Mouse (Mus musculus) embryonic fibroblast, embryonic 13.5 days (primary cell): ENCODE measurements at regions not wholly inside any gene's neighbourhood (a gene's known extent, or its start where the extent isn't known, plus 50 kb on each side); places are given as distances from the start of the nearest gene placed in this dataset.

Experiments
- H3K27ac ChIP-seq: 2 replicates; pipeline ENCODE4 v1.5.1; 2012; ENCODE audit warnings: low read length, control low read depth, inconsistent platforms; ENCODE audit not compliant: insufficient read depth
- H3K4me1 ChIP-seq: 2 replicates; pipeline ENCODE4 v1.6.1; 2011; ENCODE audit warnings: low read length; ENCODE audit not compliant: control insufficient read depth, insufficient read depth
- H3K4me3 ChIP-seq: 2 replicates; pipeline ENCODE4 v1.5.1; 2011; ENCODE audit warnings: mild to moderate bottlenecking, control low read depth, low read length; ENCODE audit not compliant: insufficient read depth
- CTCF ChIP-seq: IDR thresholded peaks from 2 replicates; pipeline ENCODE4 v1.5.1; 2011; ENCODE audit warnings: mild to moderate bottlenecking, control low read depth, low read length, moderate library complexity, borderline replicate concordance; ENCODE audit not compliant: insufficient read depth
- POLR2A ChIP-seq: IDR thresholded peaks from 2 replicates; pipeline ENCODE4 v1.6.1; 2011; ENCODE audit warnings: low read depth, mild to moderate bottlenecking, control low read depth, low read length, moderate library complexity

DNA sequence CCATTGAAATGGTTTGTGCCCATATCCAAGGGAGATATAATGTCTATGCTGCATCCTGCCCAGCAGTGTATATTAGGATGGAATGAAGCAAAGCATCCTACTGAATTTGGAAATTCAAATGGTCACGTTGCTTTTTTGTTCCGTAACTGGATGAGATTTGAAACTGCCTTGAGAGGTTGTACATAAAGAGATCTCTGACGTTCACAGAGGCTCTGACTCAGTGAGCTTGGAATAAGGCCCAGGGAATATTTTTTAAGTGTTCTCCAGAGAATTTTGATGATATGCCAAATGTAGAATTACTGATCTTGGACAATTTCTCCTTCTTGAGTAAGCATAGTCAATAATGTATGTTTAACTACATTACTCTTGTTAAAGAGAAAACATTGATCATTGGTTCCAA lies 104.2 kb downstream of the Aldh8a1 start:
- Histone ChIP-seq H3K4me3 (no peak overlapping the region), H3K4me1 (0 out of 2 replicates have a peak, but pooled peaks cover 4% of the 10 kb centered on the region), H3K27ac (peak overlapping the region; percentile 38)
- no peak for TF ChIP-seq CTCF
- TF ChIP-seq POLR2A: no peak

DNA sequence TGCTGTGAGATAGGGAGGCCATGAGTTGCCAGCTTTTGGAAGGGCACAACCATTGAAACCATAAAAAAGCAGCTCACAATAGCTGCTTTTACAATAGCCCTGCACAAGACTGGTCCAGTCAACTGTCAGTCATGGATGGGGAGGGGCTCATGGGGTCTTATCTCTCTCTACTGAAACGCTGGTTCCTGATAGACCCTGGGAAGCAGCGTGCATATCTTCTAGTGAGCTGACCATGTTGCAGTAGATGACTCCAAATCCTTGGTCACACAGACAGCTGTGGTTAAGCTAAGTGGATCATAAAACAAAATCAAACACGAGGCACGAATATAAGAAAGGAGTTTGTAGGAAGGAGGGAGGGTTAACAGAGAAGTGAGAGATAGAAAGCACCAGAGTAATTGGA lies 105.0 kb downstream of the Aldh8a1 start:
- no peak for TF ChIP-seq POLR2A
- TF ChIP-seq CTCF: no peak
- 0 out of 2 replicates have a peak, but pooled peaks cover 4% of the 10 kb centered on the region for H3K4me1 ChIP-seq
- no peak overlapping the region for H3K27ac ChIP-seq
- H3K4me3 ChIP-seq: no peak overlapping the region

DNA sequence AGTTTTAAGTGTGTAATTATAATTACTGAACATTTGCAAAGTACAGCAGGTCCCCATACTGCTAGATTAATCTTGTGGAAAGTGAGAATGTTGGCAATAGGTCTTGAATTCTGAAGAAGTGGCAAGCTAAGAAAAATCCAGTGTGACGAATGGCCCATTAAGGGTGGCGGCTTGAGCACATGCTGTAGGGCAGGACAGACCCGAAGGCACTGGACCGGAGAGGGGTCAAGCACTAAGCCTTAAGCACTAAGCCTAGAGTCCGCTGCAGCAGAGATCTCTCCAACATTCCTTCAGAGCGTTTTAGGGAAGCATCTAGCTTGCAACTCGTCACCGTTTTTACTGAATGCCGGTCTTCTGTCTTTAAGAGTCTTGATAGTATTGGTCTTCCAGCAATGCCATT lies 105.6 kb downstream of the Aldh8a1 start:
- no peak overlapping the region for H3K27ac ChIP-seq
- no peak for TF ChIP-seq CTCF
- TF ChIP-seq POLR2A: no peak
- H3K4me3 ChIP-seq: no peak overlapping the region
- no peaks in the 10 kb centered on the region for H3K4me1 ChIP-seq

DNA sequence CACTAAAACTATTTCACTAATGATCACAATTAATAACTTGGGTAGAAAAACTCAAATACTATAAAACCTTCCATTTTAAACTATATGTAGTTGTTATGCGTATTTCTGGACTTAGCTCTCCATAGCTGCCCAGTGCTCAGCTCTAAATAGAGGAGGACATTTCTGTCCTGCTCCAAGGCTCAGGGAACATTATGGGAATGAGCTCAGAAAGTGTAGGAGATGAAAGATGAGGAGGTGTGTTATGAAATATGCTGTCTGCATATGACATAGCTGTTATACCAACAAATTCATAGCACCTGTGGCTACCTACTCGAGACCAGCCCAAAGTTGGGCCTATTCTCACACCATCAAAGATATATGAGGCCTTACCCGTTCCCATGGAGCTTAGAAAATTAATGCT lies 106.3 kb downstream of the Aldh8a1 start:
- no peak overlapping the region for H3K27ac ChIP-seq
- TF ChIP-seq POLR2A (no peak), CTCF (no peak)
- H3K4me1 ChIP-seq: no peaks in the 10 kb centered on the region
- H3K4me3 ChIP-seq: no peak overlapping the region

DNA sequence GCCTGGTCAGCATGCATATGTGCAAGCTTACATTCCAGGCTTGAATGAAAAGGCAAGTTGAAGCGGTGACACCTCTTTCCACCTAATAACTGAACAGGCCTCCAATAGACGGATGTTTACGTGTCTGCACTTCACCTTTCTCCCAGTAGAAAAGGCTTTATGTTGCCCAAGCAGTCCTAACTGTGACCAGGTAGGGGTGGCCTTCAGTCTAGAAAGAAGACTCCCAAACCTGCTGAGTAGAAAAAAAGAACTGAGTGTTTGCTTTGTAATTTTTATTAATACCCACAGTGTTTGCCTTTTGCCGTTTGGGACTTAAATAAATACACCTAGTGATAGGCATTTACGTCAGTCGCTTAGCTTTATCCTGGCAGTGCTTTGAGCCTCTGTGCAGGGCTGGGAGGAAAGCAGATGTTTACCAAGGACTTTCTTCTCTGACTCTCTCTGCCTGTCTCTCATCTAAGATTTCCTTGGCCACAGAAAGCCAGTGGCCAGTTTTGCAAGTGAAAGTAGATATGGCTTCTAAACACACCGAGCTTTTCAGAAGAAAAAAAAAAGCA lies 104.5 kb upstream of the 1700020N01Rik start:
- no peaks in the 10 kb centered on the region for H3K4me1 ChIP-seq
- H3K4me3 ChIP-seq: no peak overlapping the region
- H3K27ac ChIP-seq: no peak overlapping the region
- TF ChIP-seq POLR2A (no peak), CTCF (no peak)

DNA sequence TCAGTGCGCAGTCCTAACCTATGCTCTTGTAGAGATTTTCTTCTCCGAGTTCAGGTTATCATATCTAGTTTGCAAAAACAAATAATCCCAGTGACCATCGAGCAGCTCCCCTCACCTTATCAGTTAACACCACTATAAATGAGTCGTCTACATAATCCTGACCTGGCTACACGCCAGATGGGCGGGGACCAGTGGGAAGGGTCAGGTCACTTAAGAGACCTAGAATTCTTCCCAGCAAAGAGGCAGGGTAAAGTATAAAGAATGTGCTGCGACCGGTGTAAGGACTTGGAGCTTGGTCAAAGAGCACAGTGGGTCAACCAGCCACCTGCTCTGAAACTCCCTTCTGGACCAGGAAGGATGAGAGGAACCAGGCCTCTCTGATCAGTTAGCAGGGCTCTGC lies 102.0 kb upstream of the 1700020N01Rik start:
- TF ChIP-seq POLR2A (no peak), CTCF (no peak)
- Histone ChIP-seq H3K4me1 (no peaks in the 10 kb centered on the region), H3K27ac (no peak overlapping the region), H3K4me3 (no peak overlapping the region)

DNA sequence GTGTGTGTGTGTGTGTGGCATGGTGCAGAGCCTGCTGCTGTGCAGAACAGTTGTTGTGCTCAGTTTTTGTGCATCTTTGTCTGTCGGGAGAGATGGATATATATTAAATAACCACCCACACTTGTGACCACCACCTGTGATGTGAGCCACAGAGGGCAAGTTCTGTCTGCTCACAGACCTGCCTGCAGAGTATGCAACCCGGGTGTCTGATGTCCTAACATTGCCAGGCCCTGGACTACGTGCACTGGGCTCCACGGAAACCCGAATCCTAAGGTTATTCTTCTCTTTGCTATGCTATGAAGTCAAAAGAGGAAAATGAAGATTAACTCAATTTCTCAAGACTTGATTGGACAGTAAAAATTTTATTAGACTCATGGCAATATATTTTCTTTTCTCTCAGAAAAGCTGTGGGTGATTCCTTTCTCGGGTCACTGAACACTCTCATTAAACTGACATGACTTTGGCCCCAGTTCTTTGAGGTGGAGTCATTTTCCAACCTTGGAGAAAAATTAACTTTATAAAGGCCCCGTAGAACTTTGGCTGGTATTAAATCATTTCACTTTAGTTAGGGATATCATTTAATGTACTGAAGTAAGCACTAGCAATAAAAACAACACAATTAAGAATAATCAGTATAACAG lies 100.6 kb upstream of the 1700020N01Rik start:
- Histone ChIP-seq H3K4me3 (no peak overlapping the region), H3K4me1 (peaks cover 3% of the 10 kb centered on the region), H3K27ac (no peak overlapping the region)
- TF ChIP-seq CTCF: no peak
- TF ChIP-seq POLR2A: no peak

DNA sequence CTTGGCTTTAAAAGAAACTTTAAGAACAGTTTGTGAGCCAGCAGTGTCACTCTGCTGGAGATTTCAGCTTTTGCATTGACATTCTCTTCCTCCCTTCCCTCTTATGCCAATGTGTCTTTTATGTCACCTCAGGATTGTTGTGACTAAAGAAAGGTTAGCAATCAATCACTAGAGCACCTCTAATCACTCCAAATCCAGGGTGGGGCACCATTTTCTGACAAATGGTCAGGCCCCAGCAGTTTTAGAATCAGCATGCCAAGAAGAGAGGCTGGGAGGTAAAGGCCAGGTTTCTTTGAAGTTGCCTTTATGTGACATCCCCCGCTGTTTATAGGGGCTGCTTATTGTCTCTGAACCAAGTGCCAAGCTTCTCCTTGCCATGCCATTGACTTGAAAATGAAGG lies 98.4 kb upstream of the 1700020N01Rik start:
- Histone ChIP-seq H3K4me1 (peaks cover 3% of the 10 kb centered on the region), H3K27ac (no peak overlapping the region), H3K4me3 (no peak overlapping the region)
- TF ChIP-seq CTCF (no peak), POLR2A (no peak)

DNA sequence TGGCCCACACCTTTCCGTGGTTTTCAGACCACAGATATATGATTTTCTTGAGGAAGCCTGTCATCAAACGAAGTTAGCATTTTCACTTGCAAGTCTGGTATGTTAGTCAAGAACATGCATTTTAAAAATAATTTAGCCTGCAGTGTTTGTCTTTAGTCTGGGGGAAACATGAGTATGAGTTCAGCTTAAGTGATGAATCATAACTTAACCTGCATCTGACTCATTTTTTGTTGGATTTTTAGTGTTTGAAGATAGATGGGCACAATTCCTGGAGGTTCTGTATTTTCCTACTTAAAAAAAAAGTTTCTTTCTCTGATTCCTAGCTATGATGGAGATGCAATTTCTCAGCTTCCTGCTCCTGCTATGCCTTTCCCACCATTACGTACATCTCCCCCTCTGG lies 95.8 kb upstream of the 1700020N01Rik start:
- H3K27ac ChIP-seq: no peak overlapping the region

DNA sequence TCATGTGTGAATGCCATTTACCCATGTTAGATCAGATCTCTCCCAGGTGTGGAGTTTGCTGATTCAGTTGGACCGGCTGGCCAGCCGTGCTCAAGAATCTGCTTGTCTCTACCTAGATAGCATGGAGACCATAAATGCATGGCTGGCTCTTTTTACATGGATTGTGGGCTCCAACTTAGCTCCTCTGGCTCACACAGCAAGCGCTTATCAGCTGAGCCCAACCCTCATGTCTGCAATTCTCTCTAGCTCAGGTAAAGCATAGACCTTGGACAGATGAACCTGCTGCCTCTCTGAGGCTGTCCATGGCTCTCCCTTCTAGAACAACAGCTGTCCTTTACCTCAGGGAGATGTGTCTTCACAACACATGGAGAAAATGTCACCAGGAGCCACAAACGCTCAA lies 94.8 kb upstream of the 1700020N01Rik start:
- TF ChIP-seq CTCF (no peak), POLR2A (no peak)
- H3K4me1 ChIP-seq: peaks cover 3% of the 10 kb centered on the region
- no peak overlapping the region for H3K4me3 ChIP-seq
- H3K27ac ChIP-seq: no peak overlapping the region

More for the DNA sequence above, 95.8 kb upstream of the 1700020N01Rik start:
- Histone ChIP-seq H3K4me3 (no peak overlapping the region), H3K4me1 (peaks cover 3% of the 10 kb centered on the region)
- TF ChIP-seq CTCF (no peak), POLR2A (no peak)
